Mouse (Mus musculus) liver, embryonic 14 days (tissue): ENCODE data around the gene Ggt6. TPM values are rescaled to one million over a fixed set of nuclear protein-coding genes. Genes with fewer than 3 reads are reported as not detected.

Experiments used
- polyA plus RNA-seq: library from polyadenylated mRNA; depleted of rRNA; stranded (reverse); fragments of >200 nt; gene quantifications from 2 replicates; pipeline ENCODE4 v1.2.3, GENCODE M21; 2012; rRNA removed

Gene Ggt6
- 0.14 and 0.15 TPM in 2 replicates for polyA plus RNA-seq

DNA sequence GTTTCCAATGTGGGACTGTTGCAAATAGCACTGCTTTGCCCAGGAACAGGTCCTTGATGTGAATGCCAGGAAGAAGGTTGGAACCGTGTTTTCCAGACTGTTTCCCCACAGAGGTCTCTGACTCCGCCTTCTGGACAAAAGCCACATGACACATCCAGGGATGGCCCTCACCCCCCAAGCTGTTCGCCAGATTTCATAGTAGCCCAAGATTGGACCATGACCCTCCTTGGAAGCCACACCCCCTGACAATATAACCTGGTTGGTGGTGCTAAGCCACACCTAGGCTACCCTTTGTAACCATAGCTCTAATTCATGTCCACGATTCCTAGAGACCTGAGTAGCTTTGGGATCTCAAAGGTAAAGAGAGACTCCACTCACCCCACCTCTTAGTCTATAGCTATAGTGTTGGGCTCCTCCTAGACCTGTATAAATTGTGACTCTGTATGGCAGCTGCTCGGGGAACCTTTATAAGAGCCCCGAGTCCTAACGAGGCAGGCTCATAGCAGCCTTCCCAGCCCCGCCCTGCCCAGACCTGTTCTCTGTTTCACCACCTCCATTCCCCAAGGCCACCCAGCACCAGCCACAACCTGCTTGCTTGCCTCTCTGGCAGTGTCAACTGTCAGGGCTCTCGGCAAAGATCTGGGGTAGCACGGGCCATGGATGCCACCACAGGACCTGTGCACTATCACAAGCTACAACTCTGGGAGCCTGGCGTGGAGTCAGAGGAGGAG is at the start of gene Ggt6:
Ggt6 (plus strand) TSS at position 564 of the 731 bp plus-strand sequence.

GRCm38 (mm10) chr11:72411093-72411921 is 24.0 kb upstream of the Ggt6 start, which contains the start of gene Smtnl2:
Gene Smtnl2, minus strand, starts transcription at chr11:72411713.

DNA sequence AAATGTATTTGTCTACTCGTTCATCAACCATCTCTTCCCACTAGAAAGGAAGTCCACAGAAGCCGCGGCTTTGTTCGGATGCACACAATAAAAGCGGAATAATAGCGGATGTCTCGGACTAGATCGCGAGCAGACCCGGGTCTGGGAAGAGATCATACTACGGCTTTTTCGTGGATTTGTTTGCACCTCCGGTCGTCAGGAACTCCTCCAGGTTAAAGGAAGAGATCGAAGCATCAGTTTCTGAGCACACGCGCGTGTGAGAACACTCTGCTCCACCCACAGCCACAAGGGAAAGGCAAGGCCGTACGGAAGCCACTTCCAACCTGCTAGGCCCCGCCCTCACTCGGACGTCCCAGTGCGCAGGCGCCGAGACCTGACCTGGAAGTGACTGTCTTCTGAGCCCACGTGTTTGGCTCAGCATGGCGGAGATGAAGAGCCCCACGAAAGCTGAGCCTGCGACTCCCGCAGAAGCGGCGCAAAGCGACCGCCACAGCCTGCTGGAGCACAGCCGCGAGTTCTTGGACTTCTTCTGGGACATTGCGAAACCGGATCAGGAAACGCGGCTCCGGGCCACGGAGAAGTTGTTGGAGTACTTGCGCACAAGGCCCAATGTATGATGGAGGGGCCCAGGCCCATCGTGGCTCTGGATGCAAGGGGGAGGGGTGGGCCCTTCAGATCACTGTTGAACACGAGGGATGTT is 5.8 kb downstream of the Ggt6 start, which contains the start of gene Mybbp1a:
Mybbp1a (plus strand) TSS at position 391 of the 700 bp plus-strand sequence.

Other genes with a start within 250 kb of the Ggt6 start
- gene Gm43951, start 228.7 kb upstream of the Ggt6 start, polyA plus RNA-seq = 0.08 and 0.09 TPM in 2 replicates
- gene 4933427D14Rik, start 228.1 kb upstream of the Ggt6 start, polyA plus RNA-seq = 2.1 and 2.2 TPM in 2 replicates
- gene Txndc17, start 228.0 kb upstream of the Ggt6 start, polyA plus RNA-seq = 47.2 and 50.0 TPM in 2 replicates
- gene Med31, start 219.9 kb upstream of the Ggt6 start, polyA plus RNA-seq = 8.2 and 8.4 TPM in 2 replicates
- not detected in 2 replicates for gene Slc13a5, start 168.3 kb upstream of the Ggt6 start, polyA plus RNA-seq
- 2.6 and 3.7 TPM in 2 replicates for gene Xaf1, start 133.9 kb upstream of the Ggt6 start, polyA plus RNA-seq
- gene Fbxo39, start 121.1 kb upstream of the Ggt6 start, polyA plus RNA-seq = not detected in 2 replicates
- gene Tekt1, start 73.1 kb upstream of the Ggt6 start, polyA plus RNA-seq = 0.01 and 0.05 TPM in 2 replicates
- gene Smtnl2, start 23.8 kb upstream of the Ggt6 start, polyA plus RNA-seq = 1.0 and 1.3 TPM in 2 replicates
- 57.0 and 61.2 TPM in 2 replicates for gene Mybbp1a, start 5.8 kb downstream of the Ggt6 start, polyA plus RNA-seq
- 7.0 and 10.1 TPM in 2 replicates for gene Spns2, start 54.4 kb downstream of the Ggt6 start, polyA plus RNA-seq
- gene Spns3, start 115.0 kb downstream of the Ggt6 start, polyA plus RNA-seq = 1.1 and 1.3 TPM in 2 replicates
- gene Ube2g1, start 171.8 kb downstream of the Ggt6 start, polyA plus RNA-seq = 8.5 and 9.6 TPM in 2 replicates